Mouse (Mus musculus): ENCODE measurements around the gene Asb11. TPM values are rescaled to one million over a fixed set of nuclear protein-coding genes. Genes with fewer than 3 reads are reported as not detected.

Gene Asb11
- total and polyA plus RNA-seq, 3 experiments = 2.5 to 3.2 TPM; not detected in 1

DNA sequence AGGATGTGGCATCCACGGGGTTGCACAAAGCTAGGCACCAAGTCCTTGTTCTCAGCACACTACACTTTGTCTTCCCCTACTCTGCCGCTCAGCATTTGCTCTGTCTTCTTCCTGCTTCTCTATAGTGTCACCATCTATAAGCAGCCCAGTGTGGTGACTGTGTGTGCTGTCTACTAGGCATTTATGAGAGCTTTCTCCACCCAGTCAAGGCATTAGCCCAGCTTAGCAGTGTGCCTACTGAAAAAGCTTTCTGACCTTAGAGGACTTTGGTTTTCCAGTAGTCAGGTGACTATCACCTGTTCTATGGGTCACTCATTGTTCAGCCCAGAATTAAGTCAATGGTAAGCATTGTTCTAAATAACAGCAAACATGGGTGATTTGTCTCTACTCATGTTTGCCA, 5.7 kb upstream of the Asb11 start:
- TF ChIP-seq ELF1 (IDR thresholded peaks at IDR 0.05; ENCODE audit: low read depth, low read length) = no peak
- H3K4me3 ChIP-seq (ENCODE audit: control insufficient read depth in 1 of 2, insufficient read depth in 1 of 2, low read depth in 2 of 2, low read length in 2 of 2) = no peak overlapping the region
- no peaks in the 10 kb centered on the region for H3K9me3 ChIP-seq (replicated peaks; ENCODE audit: insufficient read depth, low read length)
- H3K4me1 ChIP-seq (ENCODE audit: control insufficient read depth in 1 of 2, insufficient read depth in 2 of 2, low read length in 2 of 2) = peaks cover 8 to 44% of the 10 kb centered on the region in 2 experiments; a peak in 3 of 4 replicates
- no peak for DNase-seq (ENCODE audit: low read depth, low spot score)
- H3K27me3 ChIP-seq (ENCODE audit: control insufficient read depth in 1 of 2, insufficient read depth in 2 of 2, low read length in 2 of 2) = no peaks in the 10 kb centered on the region
- H3K9ac ChIP-seq (ENCODE audit: control insufficient read depth, low read depth, low read length, poor library complexity, severe bottlenecking) = no peak overlapping the region
- H3K27ac ChIP-seq (ENCODE audit: control insufficient read depth, low read depth, low read length) = no peak overlapping the region; the same call in 1 of the 2 replicates
- H3K36me3 ChIP-seq (ENCODE audit: control insufficient read depth in 1 of 2, insufficient read depth in 2 of 2, low read length in 2 of 2) = peaks cover 24 to 54% of the 10 kb centered on the region in 2 experiments
- H3K79me2 ChIP-seq (ENCODE audit: control insufficient read depth, insufficient read depth, low read length, poor library complexity) = no peaks in the 10 kb centered on the region

- no peaks in the 10 kb centered on the region for H3K79me2 ChIP-seq (ENCODE audit: control insufficient read depth, insufficient read depth, low read length, poor library complexity)
- peaks cover 20 to 52% of the 10 kb centered on the region in 2 experiments for H3K36me3 ChIP-seq (ENCODE audit: control insufficient read depth in 1 of 2, insufficient read depth in 2 of 2, low read length in 2 of 2)
- no peak overlapping the region for H3K9ac ChIP-seq (ENCODE audit: control insufficient read depth, low read depth, low read length, poor library complexity, severe bottlenecking)
- no peak overlapping the region; the same call in 1 of the 2 replicates for H3K27ac ChIP-seq (ENCODE audit: control insufficient read depth, low read depth, low read length)
- TF ChIP-seq ETS1 (IDR thresholded peaks at IDR 0.05; ENCODE audit: low read depth, low read length) (no peak), HCFC1 (IDR thresholded peaks at IDR 0.05; ENCODE audit: low read depth, low read length) (no peak), MXI1 (IDR thresholded peaks at IDR 0.05; ENCODE audit: low read depth, low read length) (no peak), POLR2A (IDR thresholded peaks at IDR 0.05; ENCODE audit: control insufficient read depth in 1 of 2, insufficient read depth in 1 of 2, low read depth in 1 of 2, low read length in 2 of 2, poor library complexity in 1 of 2) (no peak), UBTF (IDR thresholded peaks at IDR 0.05; ENCODE audit: borderline replicate concordance, insufficient read depth, low read depth, low read length) (no peak), USF2 (IDR thresholded peaks at IDR 0.05; ENCODE audit: borderline replicate concordance in 1 of 2, insufficient read depth in 1 of 2, low read depth in 1 of 2, low read length in 2 of 2) (no peak), CHD2 (IDR thresholded peaks at IDR 0.05; ENCODE audit: low read length) (no peak), ELF1 (IDR thresholded peaks at IDR 0.05; ENCODE audit: low read depth, low read length) (no peak), NRF1 (IDR thresholded peaks at IDR 0.05; ENCODE audit: insufficient read depth, low read depth, low read length, poor library complexity, severe bottlenecking) (no peak), TBP (IDR thresholded peaks at IDR 0.05; ENCODE audit: low read depth, low read length) (no peak), POLR2AphosphoS5 (IDR thresholded peaks at IDR 0.05; ENCODE audit: borderline replicate concordance, low read depth, low read length) (no peak), RAD21 (IDR thresholded peaks at IDR 0.05; ENCODE audit: low read depth, low read length) (no peak), GABPA (IDR thresholded peaks at IDR 0.05; ENCODE audit: low read depth, low read length) (no peak), CTCF (IDR thresholded peaks at IDR 0.05 in 2 of 3, conservative IDR thresholded peaks at IDR 0.05 in 1 of 3; ENCODE audit: control insufficient read depth in 1 of 3, insufficient read depth in 1 of 3, low read depth in 2 of 3, low read length in 3 of 3, poor library complexity in 1 of 3, severe bottlenecking in 1 of 3) (no peak), SMC3 (IDR thresholded peaks at IDR 0.05; ENCODE audit: low read depth, low read length) (no peak), NELFE (IDR thresholded peaks at IDR 0.05; ENCODE audit: low read depth, low read length) (no peak), EP300 (IDR thresholded peaks at IDR 0.05; ENCODE audit: low read depth in 1 of 2, low read length in 2 of 2) (no peak), ZNF384 (IDR thresholded peaks at IDR 0.05; ENCODE audit: low read depth, low read length) (no peak), MYC (IDR thresholded peaks at IDR 0.05; ENCODE audit: low read depth, low read length) (no peak), ZC3H11A (IDR thresholded peaks at IDR 0.05; ENCODE audit: low read depth, low read length) (no peak)
- no peak overlapping the region for H3K4me3 ChIP-seq (ENCODE audit: control insufficient read depth in 1 of 2, insufficient read depth in 1 of 2, low read depth in 2 of 2, low read length in 2 of 2)
- H3K9me3 ChIP-seq (replicated peaks; ENCODE audit: insufficient read depth, low read length) = no peaks in the 10 kb centered on the region
- H3K27me3 ChIP-seq (ENCODE audit: control insufficient read depth in 1 of 2, insufficient read depth in 2 of 2, low read length in 2 of 2) = no peaks in the 10 kb centered on the region
- peaks cover 8 to 42% of the 10 kb centered on the region in 2 experiments; a peak in 3 of 4 replicates for H3K4me1 ChIP-seq (ENCODE audit: control insufficient read depth in 1 of 2, insufficient read depth in 2 of 2, low read length in 2 of 2)
- DNase-seq (ENCODE audit: low read depth, low spot score) = no peak
These were observed 5.3 kb upstream of the Asb11 start for GRCm38 (mm10) chrX:164431541-164431940.
